Mouse (Mus musculus) hindbrain, postnatal 0 days (tissue): ENCODE results near the gene Uspl1. TPM values are rescaled to one million over a fixed set of nuclear protein-coding genes. Genes with fewer than 3 reads are reported as not detected.
A peak's percentile ranks its signal among the peaks of the same experiment; 100 is the strongest.
"Not testable (repeated sequence)": the region's sequence is repeated elsewhere in the genome, so short reads cannot be mapped to it uniquely, and the experiment has no call there.

Source experiments
- ATAC-seq: fragments of 200-750 bp; cut with Nextera tagmentation; 2 replicates; pipeline ENCODE4 v1.8.0; 2017; ENCODE audit warnings: mild to moderate bottlenecking, moderate TSS enrichment, moderate library complexity
- DNase-seq: peaks from one replicate; pipeline ENCODE4 v3.0.0-alpha.2; 2015; ENCODE audit warnings: low spot score
- H3K27ac ChIP-seq: fragments of 300-500 bp; sonication (generic); 2 replicates; pipeline ENCODE4 v1.5.1; 2014; ENCODE audit warnings: mild to moderate bottlenecking
- H3K27me3 ChIP-seq: fragments of 300-500 bp; sonication (generic); 2 replicates; pipeline ENCODE4 v1.6.1; 2014; ENCODE audit warnings: low read length, mixed read lengths; ENCODE audit not compliant: insufficient read depth
- H3K36me3 ChIP-seq: fragments of 300-500 bp; sonication (generic); 2 replicates; pipeline ENCODE4 v1.6.1; 2014; ENCODE audit warnings: low read length, mixed read lengths; ENCODE audit not compliant: insufficient read depth
- H3K4me1 ChIP-seq: fragments of 300-500 bp; sonication (generic); 2 replicates; pipeline ENCODE4 v1.6.1; 2014; ENCODE audit warnings: antibody characterized with exemption, low read length, mixed read lengths; ENCODE audit not compliant: insufficient read depth
- H3K4me2 ChIP-seq: fragments of 300-500 bp; sonication (generic); 2 replicates; pipeline ENCODE4 v1.6.1; 2014; ENCODE audit warnings: low read depth, mild to moderate bottlenecking, low read length, moderate library complexity, mixed read lengths
- H3K4me3 ChIP-seq: fragments of 300-500 bp; sonication (generic); 2 replicates; pipeline ENCODE4 v1.5.1; 2014; ENCODE audit warnings: low read length
- H3K9ac ChIP-seq: fragments of 300-500 bp; sonication (generic); replicated peaks from 2 replicates; pipeline ENCODE4 v1.6.1; 2014; ENCODE audit warnings: mild to moderate bottlenecking, low read length, moderate library complexity, mixed read lengths
- H3K9me3 ChIP-seq: fragments of 300-500 bp; sonication (generic); 2 replicates; pipeline ENCODE4 v1.6.1; 2016; ENCODE audit warnings: low read length, mixed read lengths
- CTCF ChIP-seq: IDR thresholded peaks from 2 replicates; pipeline ENCODE4 v1.5.1; 2016; ENCODE audit warnings: antibody characterized with exemption, control low read depth, low read depth
- WGBS: fragments of 180-500 bp; shearing (Covaris S2); extraction: QIAGEN DNeasy Blood & Tissue Kit; methylation state at CpG from one replicate; pipeline ENCODE4 v1.1.7; 2014; 5-methylcytosine and 5-hydroxymethylcytosine counted together
- polyA plus RNA-seq: library from polyadenylated mRNA; unstranded; fragments of >200 nt; fragmentation: Nextera tagmentation; extraction: Ambion mirVana; gene quantifications from 2 replicates; pipeline ENCODE4 v1.2.1, GENCODE M21; 2015
- total RNA-seq: library from RNA; depleted of rRNA; stranded (reverse); fragments of >200 nt; gene quantifications from 2 replicates; pipeline ENCODE4 v1.2.3, GENCODE M21; 2014

Gene Uspl1
- total and polyA plus RNA-seq, 2 experiments from 2014 or later: 43.4 to 44.7 TPM

GRCm38 (mm10) chr5:149140336-149140735 lies 43.8 kb upstream of the Uspl1 start:
- no peak overlapping the region for H3K4me3 ChIP-seq
- H3K36me3 ChIP-seq: no peaks in the 10 kb centered on the region
- H3K27me3 ChIP-seq: no peaks in the 10 kb centered on the region
- ATAC-seq: no peak
- no peak for DNase-seq
- 65% methylated on average over 9 of the region's 9 CpGs for WGBS
- no peak for TF ChIP-seq CTCF
- no peak overlapping the region for H3K4me2 ChIP-seq
- no peak overlapping the region for H3K27ac ChIP-seq
- no peaks in the 10 kb centered on the region for H3K4me1 ChIP-seq
- H3K9ac ChIP-seq: no peak overlapping the region
- H3K9me3 ChIP-seq: no peaks in the 10 kb centered on the region

GRCm38 (mm10) chr5:149141155-149141554 lies 43.0 kb upstream of the Uspl1 start:
- not testable (repeated sequence) for H3K27me3 ChIP-seq, H3K4me3 ChIP-seq, H3K9ac ChIP-seq, H3K4me1 ChIP-seq, H3K27ac ChIP-seq, H3K36me3 ChIP-seq, H3K4me2 ChIP-seq, DNase-seq, ATAC-seq, H3K9me3 ChIP-seq
- WGBS: 92% methylated on average over 1 of the region's 1 CpGs

- no peaks in the 10 kb centered on the region for H3K9me3 ChIP-seq
- H3K4me2 ChIP-seq: no peak overlapping the region
- 0 out of 2 replicates have a peak overlapping the region, but pooled peaks have one; percentile 2 for H3K27ac ChIP-seq
- peak; percentile 56; the same call in 1 of the 2 replicates for ATAC-seq
- H3K9ac ChIP-seq: no peak overlapping the region
- no peaks in the 10 kb centered on the region for H3K27me3 ChIP-seq
- no peak overlapping the region for H3K4me3 ChIP-seq
- DNase-seq: peak; percentile 39
- no peak for TF ChIP-seq CTCF
- 64% methylated on average over 25 of the region's 25 CpGs for WGBS
- H3K4me1 ChIP-seq: no peaks in the 10 kb centered on the region
- no peaks in the 10 kb centered on the region for H3K36me3 ChIP-seq
Observed at GRCm38 (mm10) chr5:149143766-149144375, 40.3 kb upstream of the Uspl1 start.

- Histone ChIP-seq H3K27ac (no peak overlapping the region), H3K9me3 (no peaks in the 10 kb centered on the region), H3K9ac (no peak overlapping the region), H3K36me3 (no peaks in the 10 kb centered on the region), H3K27me3 (no peaks in the 10 kb centered on the region), H3K4me2 (no peak overlapping the region), H3K4me1 (no peaks in the 10 kb centered on the region), H3K4me3 (no peak overlapping the region)
- 93% methylated on average over 7 of the region's 7 CpGs for WGBS
- DNase-seq (no peak), ATAC-seq (no peak)
- no peak for TF ChIP-seq CTCF
Observed at GRCm38 (mm10) chr5:149146691-149147090, 37.5 kb upstream of the Uspl1 start.

- DNase-seq: no peak
- Histone ChIP-seq H3K27ac (no peak overlapping the region), H3K36me3 (no peaks in the 10 kb centered on the region), H3K9me3 (no peaks in the 10 kb centered on the region), H3K4me3 (no peak overlapping the region), H3K4me2 (no peak overlapping the region), H3K4me1 (peaks cover 6% of the 10 kb centered on the region; the same call in 1 of the 2 replicates), H3K27me3 (no peaks in the 10 kb centered on the region), H3K9ac (no peak overlapping the region)
- no peak for ATAC-seq
- WGBS: 83% methylated on average over 8 of the region's 8 CpGs
- TF ChIP-seq CTCF: no peak
Observed at GRCm38 (mm10) chr5:149147386-149148000, 36.7 kb upstream of the Uspl1 start.

GRCm38 (mm10) chr5:149150882-149151281 lies 33.3 kb upstream of the Uspl1 start:
- H3K27ac ChIP-seq: no peak overlapping the region
- WGBS: 93% methylated on average over 3 of the region's 3 CpGs
- H3K9me3 ChIP-seq: no peaks in the 10 kb centered on the region
- H3K9ac ChIP-seq: no peak overlapping the region
- no peak for TF ChIP-seq CTCF
- no peaks in the 10 kb centered on the region for H3K36me3 ChIP-seq
- ATAC-seq: no peak
- no peak for DNase-seq
- H3K27me3 ChIP-seq: no peaks in the 10 kb centered on the region
- no peak overlapping the region for H3K4me2 ChIP-seq
- peaks cover 10% of the 10 kb centered on the region; the same call in 1 of the 2 replicates for H3K4me1 ChIP-seq
- H3K4me3 ChIP-seq: no peak overlapping the region
